Mouse (Mus musculus) myocyte (in vitro differentiated cells): ENCODE results near the gene Ankrd52. TPM values are rescaled to one million over a fixed set of nuclear protein-coding genes. Genes with fewer than 3 reads are reported as not detected.

Experiments
- H3K27me3 ChIP-seq: one replicate; pipeline ENCODE4 v1.6.1; 2011; ENCODE audit not compliant: control insufficient read depth, insufficient read depth, insufficient read length
- H3K36me3 ChIP-seq: one replicate; pipeline ENCODE4 v1.6.1; 2011; ENCODE audit not compliant: control insufficient read depth, insufficient read depth
- H3K4me2 ChIP-seq: one replicate; pipeline ENCODE4 v1.6.1; 2011; ENCODE audit warnings: low read depth, control low read depth
- H3K4me3 ChIP-seq: one replicate; pipeline ENCODE4 v1.5.1; 2011; ENCODE audit warnings: mild to moderate bottlenecking, control low read depth, moderate library complexity
- H3K79me2 ChIP-seq: one replicate; pipeline ENCODE4 v1.6.1; 2011; ENCODE audit not compliant: control insufficient read depth, insufficient read depth
- H3ac ChIP-seq: one replicate; pipeline ENCODE4 v1.6.1; 2011; ENCODE audit not compliant: control insufficient read depth, insufficient read length
- CEBPB ChIP-seq: IDR thresholded peaks from 2 replicates; pipeline ENCODE4 v1.6.1; 2011; ENCODE audit warnings: mild to moderate bottlenecking, moderate library complexity; ENCODE audit not compliant: poor library complexity, insufficient read depth, severe bottlenecking
- E2F4 ChIP-seq: IDR thresholded peaks from one replicate; pipeline ENCODE4 v1.6.1; 2011; ENCODE audit warnings: mild to moderate bottlenecking, control low read depth, moderate library complexity; ENCODE audit not compliant: insufficient read depth
- MAX ChIP-seq: IDR thresholded peaks from one replicate; pipeline ENCODE4 v1.6.1; 2011; ENCODE audit warnings: low read depth, mild to moderate bottlenecking, control low read depth
- MYOD1 ChIP-seq, 3 experiments: IDR thresholded peaks; one replicate each; pipeline ENCODE4 v1.6.1; 2011; ENCODE audit warnings: control low read depth in 2 of 3, low read depth in 2 of 3, mild to moderate bottlenecking in 2 of 3, moderate library complexity in 1 of 3; ENCODE audit not compliant: insufficient read length in 2 of 3, control insufficient read depth in 1 of 3
- MYOG ChIP-seq, 3 experiments: IDR thresholded peaks; one replicate each; pipeline ENCODE4 v1.6.1; 2011; ENCODE audit warnings: control low read depth in 2 of 3, low read depth in 2 of 3, mild to moderate bottlenecking in 2 of 3; ENCODE audit not compliant: insufficient read length in 2 of 3, control insufficient read depth in 1 of 3, insufficient read depth in 1 of 3
- POLR2A ChIP-seq: IDR thresholded peaks from one replicate; pipeline ENCODE4 v1.6.1; 2011; ENCODE audit warnings: low read depth, mild to moderate bottlenecking, control low read depth, moderate library complexity; ENCODE audit not compliant: insufficient read length
- POLR2AphosphoS2 ChIP-seq: IDR thresholded peaks from one replicate; pipeline ENCODE4 v1.6.1; 2011; ENCODE audit warnings: low read depth, control low read depth; ENCODE audit not compliant: insufficient read length
- REST ChIP-seq: IDR thresholded peaks from one replicate; pipeline ENCODE4 v1.6.1; 2011; ENCODE audit warnings: mild to moderate bottlenecking, control low read depth, moderate library complexity; ENCODE audit not compliant: insufficient read depth, insufficient read length
- SRF ChIP-seq: IDR thresholded peaks from one replicate; pipeline ENCODE4 v1.6.1; 2011; ENCODE audit warnings: low read depth; ENCODE audit not compliant: control insufficient read depth, insufficient read length
- TCF12 ChIP-seq: IDR thresholded peaks from one replicate; pipeline ENCODE4 v1.6.1; 2011; ENCODE audit warnings: mild to moderate bottlenecking, control low read depth; ENCODE audit not compliant: poor library complexity, insufficient read depth, severe bottlenecking
- TCF3 ChIP-seq: IDR thresholded peaks from one replicate; pipeline ENCODE4 v1.6.1; 2011; ENCODE audit warnings: low read depth, control low read depth; ENCODE audit not compliant: insufficient read length
- USF1 ChIP-seq: IDR thresholded peaks from one replicate; pipeline ENCODE4 v1.6.1; 2011; ENCODE audit warnings: low read depth, mild to moderate bottlenecking, control low read depth, moderate library complexity
- polyA plus RNA-seq: library from polyadenylated mRNA; unstranded; fragments of >200 nt; fragmentation: generic; extraction: Trizol; gene quantifications from one replicate; pipeline ENCODE4 v1.2.1, GENCODE M21; 2012; ENCODE audit warnings: missing spikeins

Ankrd52 gene
- polyA plus RNA-seq, 1 experiment = 30.8 TPM

- Histone ChIP-seq H3K4me2 (peak overlapping the region; percentile 93), H3ac (no peak overlapping the region), H3K36me3 (no peaks in the 10 kb centered on the region), H3K27me3 (no peaks in the 10 kb centered on the region), H3K4me3 (no peak overlapping the region), H3K79me2 (peaks cover 64% of the 10 kb centered on the region)
- no peak for TF ChIP-seq SRF
- TF ChIP-seq TCF12 = no peak
- TF ChIP-seq USF1 = no peak
- no peak for TF ChIP-seq POLR2A
- TF ChIP-seq CEBPB = no peak
- TF ChIP-seq E2F4 = no peak
- no peak for TF ChIP-seq POLR2AphosphoS2
- TF ChIP-seq MYOG (IDR thresholded peaks at IDR 0.05; ENCODE audit: control insufficient read depth in 1 of 3, insufficient read depth in 1 of 3, insufficient read length in 2 of 3, low read depth in 2 of 3) = no peak
- TF ChIP-seq MYOD1 (IDR thresholded peaks at IDR 0.05; ENCODE audit: control insufficient read depth in 1 of 3, insufficient read length in 2 of 3, low read depth in 2 of 3) = no peak
- TF ChIP-seq MAX = no peak
- TF ChIP-seq REST = no peak
- TF ChIP-seq TCF3 = no peak
These were observed 36.7 kb upstream of the Ankrd52 start for GRCm38 (mm10) chr10:128340257-128340656.

GRCm38 (mm10) chr10:128343436-128343835 lies 33.5 kb upstream of the Ankrd52 start:
- peak overlapping the region; percentile 43 for H3K4me2 ChIP-seq
- H3K36me3 ChIP-seq = no peaks in the 10 kb centered on the region
- no peak overlapping the region for H3K4me3 ChIP-seq
- H3ac ChIP-seq = no peak overlapping the region
- H3K27me3 ChIP-seq = no peaks in the 10 kb centered on the region
- peaks cover 89% of the 10 kb centered on the region for H3K79me2 ChIP-seq
- TF ChIP-seq MYOG (IDR thresholded peaks at IDR 0.05; ENCODE audit: control insufficient read depth in 1 of 3, insufficient read depth in 1 of 3, insufficient read length in 2 of 3, low read depth in 2 of 3) = no peak
- no peak for TF ChIP-seq E2F4
- no peak for TF ChIP-seq MYOD1 (IDR thresholded peaks at IDR 0.05; ENCODE audit: control insufficient read depth in 1 of 3, insufficient read length in 2 of 3, low read depth in 2 of 3)
- TF ChIP-seq MAX = no peak
- no peak for TF ChIP-seq SRF
- TF ChIP-seq REST = no peak
- no peak for TF ChIP-seq USF1
- TF ChIP-seq TCF12 = no peak
- no peak for TF ChIP-seq POLR2AphosphoS2
- no peak for TF ChIP-seq POLR2A
- no peak for TF ChIP-seq CEBPB
- no peak for TF ChIP-seq TCF3

GRCm38 (mm10) chr10:128344568-128345275 lies 32.2 kb upstream of the Ankrd52 start:
- H3ac ChIP-seq = no peak overlapping the region

GRCm38 (mm10) chr10:128347541-128347940 lies 29.4 kb upstream of the Ankrd52 start:
- Histone ChIP-seq H3K36me3 (peaks cover 22% of the 10 kb centered on the region), H3K79me2 (peaks cover 60% of the 10 kb centered on the region), H3K4me2 (no peak overlapping the region), H3K4me3 (no peak overlapping the region), H3K27me3 (no peaks in the 10 kb centered on the region), H3ac (no peak overlapping the region)
- TF ChIP-seq TCF12 (no peak), MAX (no peak), REST (no peak), POLR2AphosphoS2 (no peak), MYOD1 (IDR thresholded peaks at IDR 0.05; ENCODE audit: control insufficient read depth in 1 of 3, insufficient read length in 2 of 3, low read depth in 2 of 3) (no peak), CEBPB (no peak), TCF3 (no peak), USF1 (no peak), POLR2A (no peak), MYOG (IDR thresholded peaks at IDR 0.05; ENCODE audit: control insufficient read depth in 1 of 3, insufficient read depth in 1 of 3, insufficient read length in 2 of 3, low read depth in 2 of 3) (no peak)

More at GRCm38 (mm10) chr10:128344568-128345275, 32.2 kb upstream of the Ankrd52 start:
- no peak overlapping the region for H3K4me3 ChIP-seq
- H3K27me3 ChIP-seq = no peaks in the 10 kb centered on the region
- H3K79me2 ChIP-seq = peaks cover 88% of the 10 kb centered on the region
- H3K36me3 ChIP-seq = peaks cover under 1% of the 10 kb centered on the region
- peak; percentile 29 to 90 (median 83) for TF ChIP-seq MYOG (IDR thresholded peaks at IDR 0.05; ENCODE audit: control insufficient read depth in 1 of 3, insufficient read depth in 1 of 3, insufficient read length in 2 of 3, low read depth in 2 of 3)
- peak; percentile 67 to 92 (median 84) for TF ChIP-seq MYOD1 (IDR thresholded peaks at IDR 0.05; ENCODE audit: control insufficient read depth in 1 of 3, insufficient read length in 2 of 3, low read depth in 2 of 3)
- 0 out of 2 replicates have a peak, but pooled peaks have one; percentile 2 for TF ChIP-seq CEBPB
- TF ChIP-seq MAX = no peak
- peak; percentile 14 for TF ChIP-seq POLR2A
- no peak for TF ChIP-seq TCF12
- peak overlapping the region; percentile 86 for H3K4me2 ChIP-seq

GRCm38 (mm10) chr10:128358796-128359195 lies 18.1 kb upstream of the Ankrd52 start:
- Histone ChIP-seq H3K4me3 (no peak overlapping the region), H3K27me3 (no peaks in the 10 kb centered on the region), H3K4me2 (no peak overlapping the region), H3K79me2 (no peaks in the 10 kb centered on the region), H3K36me3 (peaks cover 74% of the 10 kb centered on the region), H3ac (no peak overlapping the region)
- no peak for TF ChIP-seq USF1
- TF ChIP-seq REST = no peak
- no peak for TF ChIP-seq CEBPB
- no peak for TF ChIP-seq MYOD1 (IDR thresholded peaks at IDR 0.05; ENCODE audit: control insufficient read depth in 1 of 3, insufficient read length in 2 of 3, low read depth in 2 of 3)
- no peak for TF ChIP-seq POLR2A
- TF ChIP-seq POLR2AphosphoS2 = no peak
- no peak for TF ChIP-seq TCF12
- no peak for TF ChIP-seq MAX
- TF ChIP-seq SRF = no peak
- no peak for TF ChIP-seq TCF3
- TF ChIP-seq E2F4 = no peak
- TF ChIP-seq MYOG (IDR thresholded peaks at IDR 0.05; ENCODE audit: control insufficient read depth in 1 of 3, insufficient read depth in 1 of 3, insufficient read length in 2 of 3, low read depth in 2 of 3) = no peak
